Comparison of ENCODE assay signal across 25 mouse cellular contexts in genomic region chr14:33812772-33813171, GRCm38 (mm10).
"Had no signal": no experiment of that assay in that cellular context is flagged by ENCODE, and none has a peak within 500 bp of the region (broad histone marks: within the 10 kb centered on the region; RNA-seq: fewer than 3 reads in every experiment).

No protein-coding gene starts in this region.

- H3K4me1 ChIP-seq: hindbrain, embryonic 15.5 days had no signal

- H3K9ac ChIP-seq: forebrain, postnatal 0 days; heart, embryonic 13.5 days; heart, embryonic 15.5 days; hindbrain, embryonic 13.5 days; hindbrain, embryonic 15.5 days; kidney, embryonic 15.5 days; limb, embryonic 13.5 days; limb, embryonic 15.5 days had no signal

- H3K27ac ChIP-seq: heart, adult 2 months; heart, embryonic 13.5 days; heart, embryonic 15.5 days; hindbrain, embryonic 13.5 days; hindbrain, embryonic 15.5 days; hindbrain, postnatal 0 days; kidney, embryonic 15.5 days; kidney, postnatal 0 days; limb, embryonic 13.5 days; limb, embryonic 15.5 days had no signal

- DNase-seq: gastrocnemius, postnatal 14 days; gastrocnemius, postnatal 36 days; heart, adult 11 months; heart, adult 2 months; heart, postnatal 14 days; heart, postnatal 36 days; kidney, adult 11 months; kidney, adult 2 months; kidney, adult 9 months; kidney, postnatal 14 days; kidney, postnatal 36 days; layer of hippocampus, adult 9-11 months; layer of hippocampus, postnatal 36 days; left cerebral cortex, postnatal 4 days had no signal

- H3K4me2 ChIP-seq: heart, embryonic 11.5 days; heart, embryonic 13.5 days; heart, embryonic 15.5 days; hindbrain, embryonic 13.5 days; hindbrain, embryonic 15.5 days; kidney, embryonic 15.5 days; limb, embryonic 13.5 days; limb, embryonic 15.5 days had no signal

- H3K9me3 ChIP-seq: heart, embryonic 13.5 days; heart, embryonic 15.5 days; hindbrain, embryonic 13.5 days; hindbrain, embryonic 15.5 days; kidney, embryonic 15.5 days; limb, embryonic 13.5 days; limb, embryonic 15.5 days had no signal

- H3K4me3 ChIP-seq: heart, adult 2 months; heart, embryonic 13.5 days; heart, embryonic 15.5 days; hindbrain, embryonic 13.5 days; hindbrain, embryonic 15.5 days; kidney, embryonic 15.5 days; limb, embryonic 13.5 days; limb, embryonic 15.5 days had no signal

- H3K27me3 ChIP-seq: heart, embryonic 13.5 days; heart, embryonic 15.5 days; hindbrain, embryonic 13.5 days; hindbrain, embryonic 15.5 days; limb, embryonic 13.5 days; limb, embryonic 15.5 days had no signal

- ATAC-seq: hindbrain, postnatal 0 days had no signal

- H3K36me3 ChIP-seq: heart, embryonic 13.5 days; heart, embryonic 15.5 days; hindbrain, embryonic 13.5 days; hindbrain, embryonic 15.5 days; kidney, embryonic 15.5 days; limb, embryonic 13.5 days; limb, embryonic 15.5 days had no signal
